Mouse (Mus musculus) liver, embryonic 13.5 days (tissue): ENCODE results near the gene Cttnbp2nl. TPM values are rescaled to one million over a fixed set of nuclear protein-coding genes. Genes with fewer than 3 reads are reported as not detected.

ENCODE experiments used
- polyA plus RNA-seq: library from polyadenylated mRNA; unstranded; fragments of >200 nt; fragmentation: Nextera tagmentation; extraction: Ambion mirVana; gene quantifications from 2 replicates; pipeline ENCODE4 v1.2.1, GENCODE M21; 2015

Cttnbp2nl gene
- polyA plus RNA-seq, 1 experiment from 2014 or later = 2.3 TPM

Other genes starting within 250 kb of the Cttnbp2nl start
- 26.2 and 28.7 TPM in 2 replicates for gene Mov10, start 234.6 kb downstream of the Cttnbp2nl start, polyA plus RNA-seq
- gene St7l, start 189.1 kb downstream of the Cttnbp2nl start, polyA plus RNA-seq = 11.4 and 15.2 TPM in 2 replicates
- gene Capza1, start 188.6 kb downstream of the Cttnbp2nl start, polyA plus RNA-seq = 98.0 and 121 TPM in 2 replicates
- gene Wnt2b, start 91.2 kb downstream of the Cttnbp2nl start, polyA plus RNA-seq = 0.13 and 0.15 TPM in 2 replicates
- gene 4930564D02Rik, start 13.7 kb upstream of the Cttnbp2nl start, polyA plus RNA-seq = not detected in 2 replicates